Mouse (Mus musculus) lung, postnatal 0 days (tissue): ENCODE measurements around the gene 4931428F04Rik.

Experiments used
- CTCF ChIP-seq: IDR thresholded peaks from 2 replicates; pipeline ENCODE4 v1.5.1; 2016; ENCODE audit warnings: antibody characterized with exemption, mild to moderate bottlenecking
- EP300 ChIP-seq: IDR thresholded peaks from 2 replicates; pipeline ENCODE4 v1.6.1; 2016; ENCODE audit warnings: antibody characterized with exemption, mild to moderate bottlenecking, control low read depth

DNA sequence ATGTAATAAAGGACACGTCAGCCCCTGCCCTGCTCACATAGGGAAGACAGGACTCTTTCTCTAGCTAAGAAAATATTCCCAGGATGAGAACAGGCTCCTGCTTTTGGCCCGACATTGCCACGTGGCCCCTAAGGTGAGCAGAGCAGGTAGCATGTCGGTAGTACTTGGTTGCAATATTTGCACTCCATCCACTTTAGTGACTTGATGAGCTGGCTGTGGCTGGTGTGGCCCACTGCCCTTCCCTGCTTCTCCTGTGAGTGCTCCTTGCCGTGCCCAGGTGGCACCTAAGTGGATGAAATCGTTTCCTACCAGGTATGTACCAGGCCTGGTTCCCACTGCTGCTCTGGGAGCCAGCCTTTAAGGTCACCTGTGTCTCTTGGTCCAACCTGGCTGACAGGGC is 37.7 kb downstream of the 4931428F04Rik start:
- TF ChIP-seq CTCF: no peak
- TF ChIP-seq EP300: no peak
